Mouse (Mus musculus): ENCODE results near the gene Gjb2.

Gjb2 gene

GRCm38 (mm10) chr14:57093029-57093428 lies 11.5 kb downstream of the Gjb2 start:
- no peak for TF ChIP-seq GATA4 (IDR thresholded peaks at IDR 0.05; ENCODE audit: insufficient replicate concordance, low read length)

DNA sequence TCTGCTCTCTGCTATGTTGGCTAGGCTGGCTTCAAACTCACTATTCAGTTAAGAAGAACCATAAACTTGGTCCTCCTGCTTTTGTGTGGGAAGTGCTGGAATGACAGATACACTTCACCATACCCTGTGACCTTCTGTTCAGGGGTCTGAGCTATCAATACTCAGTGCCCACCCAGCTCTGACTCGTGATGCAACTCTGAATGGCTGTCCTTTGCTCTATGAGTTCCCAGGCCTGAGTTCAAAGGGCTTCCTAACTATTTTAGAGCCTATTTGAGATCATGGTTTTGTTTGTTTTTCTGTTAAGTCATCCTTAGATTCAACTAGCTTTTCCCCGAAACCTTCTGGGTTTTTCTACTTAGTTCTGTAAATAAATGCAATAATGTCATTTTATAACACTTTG lies 14.5 kb downstream of the Gjb2 start:
- no peak for TF ChIP-seq GATA4 (IDR thresholded peaks at IDR 0.05; ENCODE audit: insufficient replicate concordance, low read length)

DNA sequence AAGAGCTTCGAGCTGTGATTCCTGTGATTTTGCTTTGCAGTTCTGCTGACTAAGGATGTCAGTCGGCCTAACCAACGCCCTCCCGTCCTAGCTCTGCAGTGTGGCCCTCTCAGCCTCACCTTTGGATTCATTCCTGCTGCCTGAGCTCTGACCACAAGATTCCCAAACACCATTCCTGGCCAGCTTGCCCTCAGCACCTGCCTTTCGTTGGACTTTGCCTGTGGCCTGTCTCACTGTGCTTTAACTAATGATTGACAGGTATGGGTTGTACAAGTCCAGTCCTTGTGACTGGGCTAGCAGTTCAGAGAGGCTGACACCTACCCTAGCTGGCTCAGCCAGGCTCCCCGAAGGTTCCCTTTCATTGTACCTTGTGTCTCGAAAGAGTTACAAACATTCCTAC lies 15.4 kb downstream of the Gjb2 start:
- TF ChIP-seq GATA4 (IDR thresholded peaks at IDR 0.05; ENCODE audit: insufficient replicate concordance, low read length): no peak

DNA sequence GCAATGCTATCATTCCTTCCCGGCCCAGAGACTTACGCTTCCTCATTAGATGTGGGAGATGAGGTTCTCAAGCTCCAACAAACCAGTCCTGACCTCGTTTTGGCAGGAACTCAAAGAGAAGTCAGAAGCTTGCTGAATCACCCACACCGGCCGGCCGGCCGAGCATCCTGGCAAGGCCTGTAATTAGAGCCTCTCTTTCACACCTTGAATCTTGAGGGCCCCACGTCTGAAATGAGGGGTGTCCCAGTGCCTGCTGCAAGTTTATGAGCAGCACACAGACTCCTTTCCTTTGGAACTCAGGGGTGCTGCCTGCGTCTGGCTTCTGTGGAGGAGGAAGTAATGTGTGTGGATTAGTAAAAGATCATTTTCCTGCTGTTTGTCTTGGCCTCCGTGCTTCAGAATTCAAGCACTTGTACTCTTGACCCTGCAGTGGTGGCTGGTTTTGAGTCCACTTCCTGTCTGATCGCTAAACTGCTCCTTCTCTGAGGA lies 20.3 kb downstream of the Gjb2 start:
- TF ChIP-seq GATA4 (IDR thresholded peaks at IDR 0.05; ENCODE audit: insufficient replicate concordance, low read length): no peak

DNA sequence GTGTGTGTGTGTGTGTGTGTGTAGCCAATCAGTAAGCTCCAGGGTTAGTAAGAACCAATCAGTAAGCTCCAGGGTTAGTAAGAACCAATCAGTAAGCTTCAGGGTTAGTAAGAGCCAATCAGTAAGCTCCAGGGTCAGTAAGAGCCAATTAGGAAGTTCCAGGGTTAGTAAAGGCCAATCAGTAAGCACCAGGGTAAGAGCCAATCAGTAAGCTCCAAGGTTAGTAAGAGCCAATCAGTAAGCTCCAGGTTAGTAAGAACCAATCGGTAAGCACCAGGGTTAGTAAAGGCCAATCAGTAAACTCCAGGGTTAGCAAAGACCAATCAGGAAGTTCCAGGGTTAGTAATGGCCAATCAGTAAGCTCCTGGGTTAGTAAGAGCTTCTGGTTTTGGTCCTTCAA lies 21.6 kb downstream of the Gjb2 start:
- no peak for TF ChIP-seq GATA4 (IDR thresholded peaks at IDR 0.05; ENCODE audit: insufficient replicate concordance, low read length)

GRCm38 (mm10) chr14:57075537-57075936 lies 29.0 kb downstream of the Gjb2 start:
- TF ChIP-seq GATA4 (IDR thresholded peaks at IDR 0.05; ENCODE audit: insufficient replicate concordance, low read length): no peak

DNA sequence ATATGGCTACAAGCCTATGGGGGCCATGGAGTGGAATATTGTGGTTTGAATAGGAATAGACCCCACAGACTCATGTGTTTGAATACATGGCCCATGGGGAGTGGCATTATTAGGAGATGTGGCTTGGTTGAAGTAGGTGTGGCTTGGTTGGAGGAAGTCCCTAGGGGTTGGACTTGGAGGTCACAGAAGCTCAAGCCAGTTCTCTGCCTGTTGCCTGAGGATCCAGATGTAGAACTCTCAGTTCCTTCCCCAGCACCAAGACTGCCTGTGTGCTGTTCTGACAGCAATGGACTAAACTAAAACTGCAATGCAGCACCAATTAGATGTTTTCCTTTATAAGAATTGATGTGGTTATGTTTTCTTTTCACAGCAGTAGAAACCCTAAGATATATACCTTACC lies 38.4 kb downstream of the Gjb2 start:
- no peak for TF ChIP-seq GATA4 (IDR thresholded peaks at IDR 0.05; ENCODE audit: insufficient replicate concordance, low read length)

DNA sequence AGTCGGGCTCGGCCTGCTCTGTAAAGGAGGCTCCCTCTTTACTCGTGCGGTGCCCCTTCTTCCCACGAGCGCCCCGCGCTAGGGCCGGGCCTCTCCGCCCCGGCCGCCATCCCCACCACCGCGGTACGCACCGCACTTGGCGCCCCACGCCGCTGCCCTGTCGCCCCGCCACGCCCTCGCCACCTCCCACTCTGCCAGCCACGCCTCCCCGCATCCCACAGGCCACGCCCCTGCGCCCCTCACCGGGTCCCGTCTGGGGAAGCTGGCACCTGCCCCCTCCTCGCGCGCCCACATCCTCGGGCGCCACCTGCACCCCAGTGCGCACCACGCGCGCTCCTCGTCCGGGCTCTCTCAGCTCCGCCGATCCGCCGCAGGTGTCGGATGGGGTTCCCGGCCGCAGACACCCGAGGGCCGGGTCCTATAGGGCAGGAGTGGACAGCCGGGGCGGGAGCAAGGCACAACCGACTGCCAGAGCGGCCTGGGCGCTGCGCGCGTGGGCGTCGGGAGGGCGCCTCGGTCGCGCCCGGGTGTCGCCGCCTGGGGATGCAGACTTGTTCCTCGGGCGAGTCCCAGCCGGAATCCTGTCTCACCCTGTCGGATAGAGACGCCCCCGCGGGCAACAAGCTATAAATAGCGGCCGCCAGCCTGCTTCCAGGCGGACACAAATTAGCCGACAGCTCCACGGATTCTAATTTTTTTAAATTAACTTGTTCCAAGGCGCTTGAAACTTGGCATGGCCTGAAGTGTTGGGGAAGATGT lies 46.8 kb downstream of the Gjb2 start, which contains the start of gene Gja3:
Gja3 (minus strand) TSS at position 538 of the 759 bp plus-strand sequence.
- TF ChIP-seq GATA4 (IDR thresholded peaks at IDR 0.05; ENCODE audit: insufficient replicate concordance, low read length): no peak

- TF ChIP-seq GATA4 (IDR thresholded peaks at IDR 0.05; ENCODE audit: insufficient replicate concordance, low read length): no peak
Measured at GRCm38 (mm10) chr14:57057204-57057562, 47.3 kb downstream of the Gjb2 start.

- no peak for TF ChIP-seq GATA4 (IDR thresholded peaks at IDR 0.05; ENCODE audit: insufficient replicate concordance, low read length)
Measured at GRCm38 (mm10) chr14:57052713-57053112, 51.8 kb downstream of the Gjb2 start.

Measured in liver, adult (tissue).